Mouse (Mus musculus) ES-E14 (cell line): Measurements from ENCODE around the gene Nuak1.

ENCODE experiments used
- HCFC1 ChIP-seq: IDR thresholded peaks from 2 replicates; pipeline ENCODE4 v1.6.1; 2012; ENCODE audit warnings: low read length, inconsistent platforms, borderline replicate concordance; ENCODE audit not compliant: insufficient read depth
- MAFK ChIP-seq: IDR thresholded peaks from 2 replicates; pipeline ENCODE4 v1.6.1; 2014; ENCODE audit warnings: mild to moderate bottlenecking, low read depth, low read length, inconsistent platforms; ENCODE audit not compliant: insufficient read depth

DNA sequence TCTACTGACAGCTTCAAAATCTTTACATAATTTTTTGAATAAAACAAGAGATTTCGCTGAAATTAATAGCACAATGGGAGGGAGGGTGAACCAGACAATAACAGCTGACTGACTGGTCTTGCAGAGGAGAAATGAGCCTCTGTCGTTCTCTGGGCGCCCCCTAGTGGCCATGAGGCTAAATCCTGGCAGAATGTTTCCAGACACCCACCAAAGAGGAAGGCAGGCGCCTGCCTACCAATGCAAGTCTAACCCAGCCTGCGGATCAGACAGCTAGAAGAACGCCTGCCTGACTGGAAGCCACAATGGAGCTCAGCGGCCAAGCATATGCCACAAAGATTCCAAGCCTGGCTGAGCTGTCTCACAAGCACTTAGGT is 2.4 kb downstream of the Nuak1 start:
- TF ChIP-seq HCFC1 (no peak), MAFK (no peak)
